Mouse (Mus musculus): ENCODE measurements at regions not wholly inside any gene's neighbourhood (a gene's known extent, or its start where the extent isn't known, plus 50 kb on each side); places are given as distances from the start of the nearest gene placed in this dataset.

DNA sequence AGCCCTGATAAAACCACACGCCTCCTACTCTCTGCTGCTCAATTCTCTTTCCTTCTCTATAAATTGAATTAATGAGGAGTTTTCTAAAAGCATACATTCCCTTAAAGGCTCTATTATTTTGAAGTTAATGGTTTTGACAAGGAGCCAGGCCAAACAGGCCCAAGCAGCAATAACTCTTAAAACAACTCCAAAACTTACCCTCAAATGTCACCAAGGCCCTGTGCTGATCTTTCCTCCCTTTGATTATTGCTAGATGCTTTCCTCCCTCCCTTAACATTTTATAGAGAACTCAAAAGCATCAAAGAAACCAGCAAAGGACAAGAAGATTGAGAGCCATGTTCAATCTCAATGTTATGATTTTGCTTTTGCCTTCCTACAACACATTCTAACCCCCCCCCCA is 221.0 kb downstream of the Sox4 start:
- H3K4me2 ChIP-seq (replicated peaks; ENCODE audit: low read depth): no peak overlapping the region
- H3K27me3 ChIP-seq (ENCODE audit: control insufficient read depth, insufficient read depth, low read length): no peaks in the 10 kb centered on the region
- ATAC-seq (ENCODE audit: low FRiP score, low TSS enrichment): no peak
- H3K36me3 ChIP-seq (ENCODE audit: control insufficient read depth, insufficient read depth, low read length): no peaks in the 10 kb centered on the region
- WGBS: 81% methylated on average over 1 of the region's 1 CpGs
- no peaks in the 10 kb centered on the region for H3K9me3 ChIP-seq (ENCODE audit: control insufficient read depth, low read length)
- DNase-seq (ENCODE audit: low spot score): no peak
- H3K4me3 ChIP-seq (ENCODE audit: low read depth, low read length): no peak overlapping the region
- no peaks in the 10 kb centered on the region for H3K4me1 ChIP-seq (replicated peaks; ENCODE audit: control insufficient read depth, insufficient read depth)
- no peak for TF ChIP-seq EP300 (optimal IDR thresholded peaks at IDR 0.05)
- TF ChIP-seq CTCF (IDR thresholded peaks at IDR 0.05; ENCODE audit: low read depth): no peak
- H3K9ac ChIP-seq (ENCODE audit: low read length): no peak overlapping the region
- H3K27ac ChIP-seq (replicated peaks): no peak overlapping the region

DNA sequence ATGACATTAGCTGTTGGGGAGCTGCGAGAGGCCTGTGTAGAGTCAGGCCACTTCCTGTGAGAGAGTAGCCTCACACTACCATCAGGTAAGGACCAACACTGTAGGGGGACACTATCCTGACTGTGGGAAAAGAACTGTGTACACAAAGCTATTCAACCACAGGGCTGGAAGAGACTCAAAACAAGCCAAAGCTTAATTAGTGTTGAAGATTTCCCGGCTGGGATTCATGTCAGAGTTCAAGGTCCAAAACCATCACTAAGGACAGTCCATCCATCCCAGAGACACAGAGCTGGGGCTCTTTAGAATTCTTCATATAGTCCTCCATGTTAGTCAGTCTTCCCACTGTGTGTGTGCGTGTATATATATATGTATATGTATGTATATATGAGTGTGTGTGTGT is 221.5 kb downstream of the Sox4 start:
- TF ChIP-seq CTCF (IDR thresholded peaks at IDR 0.05; ENCODE audit: low read depth) (no peak), EP300 (optimal IDR thresholded peaks at IDR 0.05) (no peak)
- Histone ChIP-seq H3K27ac (replicated peaks) (no peak overlapping the region), H3K27me3 (ENCODE audit: control insufficient read depth, insufficient read depth, low read length) (no peaks in the 10 kb centered on the region), H3K4me1 (replicated peaks; ENCODE audit: control insufficient read depth, insufficient read depth) (no peaks in the 10 kb centered on the region), H3K4me2 (replicated peaks; ENCODE audit: low read depth) (no peak overlapping the region), H3K9me3 (ENCODE audit: control insufficient read depth, low read length) (no peaks in the 10 kb centered on the region), H3K36me3 (ENCODE audit: control insufficient read depth, insufficient read depth, low read length) (no peaks in the 10 kb centered on the region), H3K9ac (ENCODE audit: low read length) (no peak overlapping the region), H3K4me3 (ENCODE audit: low read depth, low read length) (no peak overlapping the region)
- WGBS: 75% methylated on average over 3 of the region's 3 CpGs
- DNase-seq (ENCODE audit: low spot score) (no peak), ATAC-seq (ENCODE audit: low FRiP score, low TSS enrichment) (no peak)

DNA sequence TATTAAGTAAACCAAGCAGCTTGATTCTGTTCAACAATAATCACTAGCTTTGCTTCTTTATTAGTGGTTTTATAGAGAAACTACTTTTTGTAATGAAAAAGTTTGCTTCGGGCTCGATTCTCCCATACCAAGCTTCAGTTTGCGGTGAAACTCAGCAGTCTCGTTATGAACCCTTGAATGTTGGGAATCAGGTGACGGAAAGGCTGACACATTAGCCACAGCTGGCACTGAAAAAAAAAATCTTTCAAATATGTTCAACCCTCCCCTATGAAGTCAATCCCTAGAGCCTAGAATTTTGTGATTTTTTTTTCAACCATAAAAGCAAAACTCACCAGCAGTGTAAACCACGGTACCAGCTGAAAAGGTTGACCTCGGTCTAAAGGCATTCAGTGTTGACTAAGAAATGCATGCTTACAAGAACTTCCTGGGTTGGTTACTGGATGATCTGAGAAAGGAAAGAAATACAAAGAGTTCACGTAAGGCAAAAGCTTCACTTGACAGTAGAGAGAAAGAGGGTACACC is 223.4 kb downstream of the Sox4 start:
- WGBS: 89% methylated on average over 8 of the region's 8 CpGs
- Histone ChIP-seq H3K27me3 (ENCODE audit: control insufficient read depth, insufficient read depth, low read length) (no peaks in the 10 kb centered on the region), H3K36me3 (ENCODE audit: control insufficient read depth, insufficient read depth, low read length) (no peaks in the 10 kb centered on the region), H3K4me3 (ENCODE audit: low read depth, low read length) (no peak overlapping the region), H3K9me3 (ENCODE audit: control insufficient read depth, low read length) (no peaks in the 10 kb centered on the region), H3K4me2 (replicated peaks; ENCODE audit: low read depth) (no peak overlapping the region), H3K4me1 (replicated peaks; ENCODE audit: control insufficient read depth, insufficient read depth) (no peaks in the 10 kb centered on the region), H3K9ac (ENCODE audit: low read length) (no peak overlapping the region), H3K27ac (replicated peaks) (no peak overlapping the region)
- ATAC-seq (ENCODE audit: low FRiP score, low TSS enrichment): no peak
- TF ChIP-seq CTCF (IDR thresholded peaks at IDR 0.05; ENCODE audit: low read depth): no peak
- no peak for TF ChIP-seq EP300 (optimal IDR thresholded peaks at IDR 0.05)
- no peak for DNase-seq (ENCODE audit: low spot score)

DNA sequence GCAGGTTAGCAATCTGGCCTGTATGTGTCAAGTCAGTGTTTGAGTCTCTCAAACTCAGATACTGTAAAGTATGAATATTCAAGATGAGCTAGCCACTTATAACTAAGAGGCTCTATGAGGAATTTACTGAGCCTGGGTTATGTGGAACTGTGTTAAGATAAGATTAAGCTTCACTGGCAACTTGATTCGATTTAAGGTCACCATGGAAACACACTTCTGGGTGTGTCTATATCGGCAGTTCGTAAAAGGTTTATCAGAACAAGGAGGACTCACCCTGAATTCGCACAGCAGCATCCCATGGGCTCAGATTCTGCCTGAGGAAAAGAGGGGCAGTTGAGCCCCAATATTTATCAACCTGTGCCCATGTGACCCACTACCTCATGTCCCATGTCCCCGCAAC is 224.7 kb downstream of the Sox4 start:
- no peak overlapping the region for H3K4me3 ChIP-seq (ENCODE audit: low read depth, low read length)
- no peaks in the 10 kb centered on the region for H3K27me3 ChIP-seq (ENCODE audit: control insufficient read depth, insufficient read depth, low read length)
- no peak overlapping the region for H3K4me2 ChIP-seq (replicated peaks; ENCODE audit: low read depth)
- ATAC-seq (ENCODE audit: low FRiP score, low TSS enrichment): no peak
- H3K9ac ChIP-seq (ENCODE audit: low read length): no peak overlapping the region
- WGBS: 68% methylated on average over 5 of the region's 5 CpGs
- TF ChIP-seq CTCF (IDR thresholded peaks at IDR 0.05; ENCODE audit: low read depth) (no peak), EP300 (optimal IDR thresholded peaks at IDR 0.05) (no peak)
- no peaks in the 10 kb centered on the region for H3K9me3 ChIP-seq (ENCODE audit: control insufficient read depth, low read length)
- no peaks in the 10 kb centered on the region for H3K36me3 ChIP-seq (ENCODE audit: control insufficient read depth, insufficient read depth, low read length)
- no peaks in the 10 kb centered on the region for H3K4me1 ChIP-seq (replicated peaks; ENCODE audit: control insufficient read depth, insufficient read depth)
- no peak for DNase-seq (ENCODE audit: low spot score)
- H3K27ac ChIP-seq (replicated peaks): no peak overlapping the region

DNA sequence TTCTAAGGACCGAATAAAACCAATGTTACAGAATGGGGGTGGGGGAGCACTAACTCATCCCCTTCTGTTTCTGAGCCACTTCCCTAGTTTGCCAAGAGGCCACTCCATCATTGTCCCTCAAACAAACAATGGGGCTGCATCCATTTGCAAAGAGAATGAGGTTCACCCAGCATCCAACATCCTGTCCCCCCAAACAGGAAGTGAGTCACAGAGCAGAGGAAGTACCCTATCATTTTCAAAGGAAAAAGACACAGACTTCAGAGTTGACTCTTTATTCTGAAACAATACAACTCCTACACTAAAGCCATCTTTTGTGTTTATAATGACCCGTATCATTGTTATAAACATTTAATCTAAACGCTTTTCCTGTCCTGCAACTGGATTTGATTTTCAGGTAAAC is 229.2 kb downstream of the Sox4 start:
- DNase-seq (ENCODE audit: low spot score) (no peak), ATAC-seq (ENCODE audit: low FRiP score, low TSS enrichment) (no peak)
- no peak overlapping the region for H3K4me3 ChIP-seq (ENCODE audit: low read depth, low read length)
- H3K4me2 ChIP-seq (replicated peaks; ENCODE audit: low read depth): no peak overlapping the region
- H3K9me3 ChIP-seq (ENCODE audit: control insufficient read depth, low read length): no peaks in the 10 kb centered on the region
- no peaks in the 10 kb centered on the region for H3K36me3 ChIP-seq (ENCODE audit: control insufficient read depth, insufficient read depth, low read length)
- TF ChIP-seq CTCF (IDR thresholded peaks at IDR 0.05; ENCODE audit: low read depth) (no peak), EP300 (optimal IDR thresholded peaks at IDR 0.05) (no peak)
- 50% methylated on average over 3 of the region's 3 CpGs for WGBS
- 0 out of 2 replicates have a peak, but pooled peaks cover 5% of the 10 kb centered on the region for H3K4me1 ChIP-seq (replicated peaks; ENCODE audit: control insufficient read depth, insufficient read depth)
- H3K27ac ChIP-seq (replicated peaks): no peak overlapping the region
- no peaks in the 10 kb centered on the region for H3K27me3 ChIP-seq (ENCODE audit: control insufficient read depth, insufficient read depth, low read length)
- no peak overlapping the region for H3K9ac ChIP-seq (ENCODE audit: low read length)

DNA sequence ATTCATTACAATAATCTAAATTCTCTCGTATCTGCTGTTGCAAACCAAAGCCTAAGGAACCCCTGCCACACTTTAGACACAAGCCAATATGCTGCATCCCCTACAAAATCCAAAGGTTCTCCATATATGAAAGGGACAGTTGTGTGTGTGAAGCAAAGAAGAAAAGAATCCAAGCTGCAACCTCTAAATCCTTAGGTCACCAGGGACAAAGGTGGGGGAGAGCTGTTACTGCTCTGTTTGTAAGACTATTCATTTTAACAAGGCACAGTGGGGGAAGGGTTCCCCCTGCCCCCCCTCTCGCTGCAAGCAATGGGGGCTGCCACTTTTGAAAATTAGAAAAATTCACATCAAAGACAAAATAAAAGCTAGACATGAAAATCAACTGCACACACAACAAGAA is 231.4 kb downstream of the Sox4 start:
- 79% methylated on average over 2 of the region's 2 CpGs for WGBS
- Histone ChIP-seq H3K27me3 (ENCODE audit: control insufficient read depth, insufficient read depth, low read length) (no peaks in the 10 kb centered on the region), H3K36me3 (ENCODE audit: control insufficient read depth, insufficient read depth, low read length) (no peaks in the 10 kb centered on the region), H3K4me3 (ENCODE audit: low read depth, low read length) (no peak overlapping the region), H3K9ac (ENCODE audit: low read length) (no peak overlapping the region), H3K9me3 (ENCODE audit: control insufficient read depth, low read length) (no peaks in the 10 kb centered on the region), H3K27ac (replicated peaks) (no peak overlapping the region), H3K4me1 (replicated peaks; ENCODE audit: control insufficient read depth, insufficient read depth) (0 out of 2 replicates have a peak, but pooled peaks cover 5% of the 10 kb centered on the region), H3K4me2 (replicated peaks; ENCODE audit: low read depth) (no peak overlapping the region)
- no peak for TF ChIP-seq EP300 (optimal IDR thresholded peaks at IDR 0.05)
- TF ChIP-seq CTCF (IDR thresholded peaks at IDR 0.05; ENCODE audit: low read depth): no peak
- ATAC-seq (ENCODE audit: low FRiP score, low TSS enrichment): no peak
- DNase-seq (ENCODE audit: low spot score): no peak
